Mouse (Mus musculus) midbrain, embryonic 16.5 days (tissue): Measurements from ENCODE around the gene Bex4. TPM values are rescaled to one million over a fixed set of nuclear protein-coding genes. Genes with fewer than 3 reads are reported as not detected.
"Not testable (repeated sequence)": the region's sequence is repeated elsewhere in the genome, so short reads cannot be mapped to it uniquely, and the experiment has no call there.

ENCODE experiments used
- ATAC-seq: fragments of 200-750 bp; cut with Nextera tagmentation; 2 replicates; pipeline ENCODE4 v1.8.0; 2017; ENCODE audit warnings: moderate TSS enrichment
- H3K27ac ChIP-seq: fragments of 300-500 bp; sonication (generic); 2 replicates; pipeline ENCODE4 v1.5.1; 2014; ENCODE audit warnings: mild to moderate bottlenecking, low read length, mixed read lengths
- H3K27me3 ChIP-seq: fragments of 300-500 bp; sonication (generic); 2 replicates; pipeline ENCODE4 v1.6.1; 2014; ENCODE audit warnings: low read depth, low read length, mixed read lengths; ENCODE audit not compliant: control insufficient read depth, insufficient read depth
- H3K36me3 ChIP-seq: fragments of 300-500 bp; sonication (generic); 2 replicates; pipeline ENCODE4 v1.6.1; 2014; ENCODE audit warnings: mild to moderate bottlenecking, low read length, moderate library complexity, mixed read lengths; ENCODE audit not compliant: control insufficient read depth, insufficient read depth
- H3K4me1 ChIP-seq: fragments of 300-500 bp; sonication (generic); 2 replicates; pipeline ENCODE4 v1.6.1; 2014; ENCODE audit warnings: mild to moderate bottlenecking, low read length, mixed read lengths; ENCODE audit not compliant: control insufficient read depth, insufficient read depth
- H3K4me2 ChIP-seq: fragments of 300-500 bp; sonication (generic); 2 replicates; pipeline ENCODE4 v1.6.1; 2014; ENCODE audit warnings: mild to moderate bottlenecking, low read length, mixed read lengths
- H3K4me3 ChIP-seq: fragments of 300-500 bp; sonication (generic); 2 replicates; pipeline ENCODE4 v1.5.1; 2014; ENCODE audit warnings: low read depth, mild to moderate bottlenecking, low read length, moderate library complexity, mixed read lengths
- H3K9ac ChIP-seq: fragments of 300-500 bp; sonication (generic); 2 replicates; pipeline ENCODE4 v1.6.1; 2014; ENCODE audit warnings: low read depth, low read length, mixed read lengths
- H3K9me3 ChIP-seq: fragments of 300-500 bp; sonication (generic); replicated peaks from 2 replicates; pipeline ENCODE4 v1.6.1; 2014; ENCODE audit warnings: mild to moderate bottlenecking, low read length, mixed read lengths; ENCODE audit not compliant: control insufficient read depth, poor library complexity, severe bottlenecking
- WGBS: fragments of 180-500 bp; shearing (Covaris S2); extraction: QIAGEN DNeasy Blood & Tissue Kit; methylation state at CpG from one replicate; pipeline ENCODE4 v1.1.7; 2014; 5-methylcytosine and 5-hydroxymethylcytosine counted together
- polyA plus RNA-seq: library from polyadenylated mRNA; unstranded; fragments of >200 nt; fragmentation: Nextera tagmentation; extraction: Ambion mirVana; gene quantifications from 2 replicates; pipeline ENCODE4 v1.2.1, GENCODE M21; 2015

The Bex4 gene
- polyA plus RNA-seq, 1 experiment from 2014 or later, result 186 TPM

GRCm38 (mm10) chrX:136127038-136127743 lies 11.6 kb upstream of the Bex4 start:
- ATAC-seq, result no peak
- 70% methylated on average over 8 of the region's 8 CpGs for WGBS
- Histone ChIP-seq H3K4me2 (no peak overlapping the region), H3K9me3 (no peaks in the 10 kb centered on the region), H3K27ac (no peak overlapping the region), H3K9ac (no peak overlapping the region), H3K4me3 (no peak overlapping the region), H3K27me3 (no peaks in the 10 kb centered on the region), H3K4me1 (no peaks in the 10 kb centered on the region), H3K36me3 (no peaks in the 10 kb centered on the region)

GRCm38 (mm10) chrX:136127744-136128064 lies 11.1 kb upstream of the Bex4 start:
- no peaks in the 10 kb centered on the region for H3K27me3 ChIP-seq
- no peak overlapping the region for H3K9ac ChIP-seq
- WGBS, result 16% methylated on average over 5 of the region's 5 CpGs
- no peak overlapping the region for H3K27ac ChIP-seq
- H3K4me3 ChIP-seq, result no peak overlapping the region
- ATAC-seq, result no peak
- no peak overlapping the region for H3K4me2 ChIP-seq
- no peaks in the 10 kb centered on the region for H3K36me3 ChIP-seq
- H3K4me1 ChIP-seq, result no peaks in the 10 kb centered on the region
- H3K9me3 ChIP-seq, result no peaks in the 10 kb centered on the region

- Histone ChIP-seq H3K27me3 (no peaks in the 10 kb centered on the region), H3K4me2 (no peak overlapping the region), H3K9ac (no peak overlapping the region), H3K4me1 (no peaks in the 10 kb centered on the region), H3K36me3 (no peaks in the 10 kb centered on the region), H3K9me3 (no peaks in the 10 kb centered on the region), H3K4me3 (no peak overlapping the region), H3K27ac (no peak overlapping the region)
- 86% methylated on average over 4 of the region's 4 CpGs for WGBS
- no peak for ATAC-seq
Measured at GRCm38 (mm10) chrX:136135559-136135958, 3.2 kb upstream of the Bex4 start.

- H3K27me3 ChIP-seq, H3K36me3 ChIP-seq, H3K4me1 ChIP-seq, H3K9me3 ChIP-seq, H3K27ac ChIP-seq: not testable (repeated sequence)
- H3K4me2 ChIP-seq, result peak overlapping the region; percentile 59
- peak overlapping the region; percentile 42 for H3K4me3 ChIP-seq
- ATAC-seq, result 0 out of 2 replicates have a peak, but pooled peaks have one; percentile 2
- H3K9ac ChIP-seq, result peak overlapping the region; percentile 50
- WGBS, result 30% methylated on average over 5 of the region's 5 CpGs
Measured at GRCm38 (mm10) chrX:136139640-136140004, 826 bp downstream of the Bex4 start.

GRCm38 (mm10) chrX:136141385-136141784 lies 2.6 kb downstream of the Bex4 start:
- 80% methylated on average over 5 of the region's 5 CpGs for WGBS
- no peak for ATAC-seq
- Histone ChIP-seq H3K36me3 (no peaks in the 10 kb centered on the region), H3K4me3 (no peak overlapping the region), H3K4me2 (no peak overlapping the region), H3K27ac (no peak overlapping the region), H3K9me3 (no peaks in the 10 kb centered on the region), H3K9ac (no peak overlapping the region), H3K27me3 (no peaks in the 10 kb centered on the region), H3K4me1 (no peaks in the 10 kb centered on the region)

- H3K36me3 ChIP-seq, result no peaks in the 10 kb centered on the region
- no peaks in the 10 kb centered on the region for H3K27me3 ChIP-seq
- H3K27ac ChIP-seq, result no peak overlapping the region
- 82% methylated on average over 2 of the region's 2 CpGs for WGBS
- ATAC-seq, result no peak
- H3K4me1 ChIP-seq, result no peaks in the 10 kb centered on the region
- H3K4me2 ChIP-seq, result no peak overlapping the region
- H3K9me3 ChIP-seq, result no peaks in the 10 kb centered on the region
- H3K9ac ChIP-seq, result no peak overlapping the region
- H3K4me3 ChIP-seq, result no peak overlapping the region
Measured at GRCm38 (mm10) chrX:136143711-136144110, 4.9 kb downstream of the Bex4 start.

GRCm38 (mm10) chrX:136144195-136144594 lies 5.4 kb downstream of the Bex4 start:
- no peaks in the 10 kb centered on the region for H3K4me1 ChIP-seq
- ATAC-seq, result no peak
- H3K27me3 ChIP-seq, result no peaks in the 10 kb centered on the region
- WGBS, result 85% methylated on average over 7 of the region's 7 CpGs
- H3K36me3 ChIP-seq, result no peaks in the 10 kb centered on the region
- no peak overlapping the region for H3K27ac ChIP-seq
- H3K9me3 ChIP-seq, result no peaks in the 10 kb centered on the region
- no peak overlapping the region for H3K4me3 ChIP-seq
- H3K9ac ChIP-seq, result no peak overlapping the region
- H3K4me2 ChIP-seq, result no peak overlapping the region

- ATAC-seq, result no peak
- 60% methylated on average over 10 of the region's 10 CpGs for WGBS
Measured at GRCm38 (mm10) chrX:136170625-136171024, 31.8 kb downstream of the Bex4 start.

GRCm38 (mm10) chrX:136171189-136172117 lies 32.7 kb downstream of the Bex4 start:
- ATAC-seq, result peak; percentile 87
- Histone ChIP-seq H3K4me1 (no peaks in the 10 kb centered on the region), H3K27ac (peak overlapping the region; percentile 84), H3K9ac (peak overlapping the region; percentile 67), H3K4me2 (peak overlapping the region; percentile 62), H3K4me3 (peak overlapping the region; percentile 56), H3K36me3 (no peaks in the 10 kb centered on the region), H3K27me3 (no peaks in the 10 kb centered on the region), H3K9me3 (no peaks in the 10 kb centered on the region)
- WGBS, result 19% methylated on average over 24 of the region's 24 CpGs

More at GRCm38 (mm10) chrX:136170625-136171024, 31.8 kb downstream of the Bex4 start:
- H3K36me3 ChIP-seq, result no peaks in the 10 kb centered on the region
- peak overlapping the region; percentile 56 for H3K4me3 ChIP-seq
- no peaks in the 10 kb centered on the region for H3K9me3 ChIP-seq
- H3K4me2 ChIP-seq, result peak overlapping the region; percentile 62
- H3K27me3 ChIP-seq, result no peaks in the 10 kb centered on the region
- H3K4me1 ChIP-seq, result no peaks in the 10 kb centered on the region
- H3K27ac ChIP-seq, result no peak overlapping the region
- H3K9ac ChIP-seq, result no peak overlapping the region
